Mouse (Mus musculus): ENCODE results near the gene Mnt. TPM values are rescaled to one million over a fixed set of nuclear protein-coding genes. Genes with fewer than 3 reads are reported as not detected.

Mnt gene
- polyA plus RNA-seq, 1 experiment from 2014 or later: 3.8 TPM

DNA sequence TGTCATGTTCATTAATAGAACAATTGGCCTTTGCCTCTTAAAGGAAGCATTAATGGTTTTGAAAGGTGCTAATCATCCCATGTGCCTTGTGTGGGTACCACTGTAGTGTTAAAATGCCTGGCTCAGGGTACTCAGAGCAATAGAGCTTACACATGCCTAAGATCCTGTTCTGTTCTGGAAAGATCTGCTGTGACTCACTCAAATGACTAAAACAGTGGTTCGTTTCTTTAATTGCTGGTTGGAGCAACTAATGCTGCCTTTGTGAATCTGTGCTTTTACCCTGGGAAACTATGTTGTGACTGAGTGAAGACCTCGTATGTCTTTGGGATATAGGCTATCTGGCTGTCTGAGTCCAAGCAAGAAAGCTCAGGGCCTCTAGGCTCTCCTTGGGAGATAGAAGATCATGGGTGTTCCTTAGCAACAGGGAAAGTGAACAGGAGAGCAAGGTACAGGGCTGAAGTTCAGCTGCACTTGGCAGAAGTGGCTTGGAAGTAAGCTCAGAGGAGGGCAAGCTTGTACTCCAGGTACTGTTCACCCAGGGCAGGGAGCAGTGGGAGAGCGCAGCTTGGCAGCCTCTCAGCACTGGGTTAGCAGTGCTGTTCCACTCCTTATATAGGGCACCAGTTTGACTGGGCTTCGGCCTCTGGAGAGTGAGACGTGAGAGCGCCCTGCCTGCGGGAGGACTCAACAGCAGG, 7.8 kb upstream of the Mnt start:
- H3K9me3 ChIP-seq: no peaks in the 10 kb centered on the region
- H3K27ac ChIP-seq: no peak overlapping the region
- peaks cover 20% of the 10 kb centered on the region for H3K36me3 ChIP-seq
- H3K4me1 ChIP-seq: peaks cover 7% of the 10 kb centered on the region
- no peak overlapping the region for H3K4me3 ChIP-seq
- 81% methylated on average over 7 of the region's 7 CpGs for WGBS
- no peak for DNase-seq (ENCODE audit: low spot score)
- H3K27me3 ChIP-seq (ENCODE audit: insufficient read depth, poor library complexity, severe bottlenecking): no peaks in the 10 kb centered on the region

DNA sequence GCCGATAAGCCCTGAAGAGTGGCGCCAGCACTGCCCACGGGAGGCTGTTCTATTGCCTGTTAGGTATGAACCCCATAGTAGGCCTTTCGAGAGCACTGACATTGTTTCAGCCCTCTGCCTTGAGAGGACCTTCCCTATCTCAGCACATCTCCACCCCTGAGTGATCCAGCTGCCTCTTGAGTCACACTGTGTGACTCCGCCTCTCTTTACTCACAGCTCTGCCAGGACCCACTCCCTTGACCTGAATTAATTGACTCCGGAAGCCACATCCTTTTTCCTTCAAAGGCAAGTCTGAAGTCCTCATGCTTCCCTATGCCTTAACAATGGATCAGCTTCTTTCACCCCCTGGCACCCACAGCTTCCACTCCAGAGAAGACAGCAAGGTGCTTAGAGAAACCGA, 4.6 kb upstream of the Mnt start:
- H3K27ac ChIP-seq: no peak overlapping the region
- no peak overlapping the region for H3K4me3 ChIP-seq
- 55% methylated on average over 7 of the region's 7 CpGs for WGBS
- H3K27me3 ChIP-seq (ENCODE audit: insufficient read depth, poor library complexity, severe bottlenecking): no peaks in the 10 kb centered on the region
- H3K4me1 ChIP-seq: peaks cover 25% of the 10 kb centered on the region
- H3K9me3 ChIP-seq: no peaks in the 10 kb centered on the region
- no peak for DNase-seq (ENCODE audit: low spot score)
- peaks cover 8% of the 10 kb centered on the region; the same call in 1 of the 2 replicates for H3K36me3 ChIP-seq

DNA sequence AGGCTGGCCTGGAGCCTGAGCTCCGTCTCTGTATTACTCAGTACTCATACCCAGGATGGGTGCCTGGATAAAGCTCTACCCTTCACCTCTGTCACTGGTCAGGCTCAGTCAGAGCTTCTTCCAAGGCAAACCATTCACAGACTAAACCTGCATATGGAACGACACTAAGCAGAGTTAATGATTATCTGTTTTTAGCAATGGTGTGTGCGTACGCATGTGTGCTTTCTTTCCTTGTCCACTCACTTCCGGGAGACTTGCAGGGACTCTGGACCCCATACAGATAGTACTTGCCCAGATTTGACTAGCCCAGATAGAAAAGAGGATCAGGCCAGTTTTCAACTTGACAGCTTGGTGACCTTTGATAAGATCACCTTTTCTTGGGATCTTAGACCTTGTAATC, 4.0 kb upstream of the Mnt start:
- Histone ChIP-seq H3K4me1 (peaks cover 25% of the 10 kb centered on the region), H3K4me3 (no peak overlapping the region), H3K36me3 (peaks cover 8% of the 10 kb centered on the region; the same call in 1 of the 2 replicates), H3K9me3 (no peaks in the 10 kb centered on the region), H3K27me3 (ENCODE audit: insufficient read depth, poor library complexity, severe bottlenecking) (no peaks in the 10 kb centered on the region), H3K27ac (no peak overlapping the region)
- no peak for DNase-seq (ENCODE audit: low spot score)
- 82% methylated on average over 5 of the region's 5 CpGs for WGBS

DNA sequence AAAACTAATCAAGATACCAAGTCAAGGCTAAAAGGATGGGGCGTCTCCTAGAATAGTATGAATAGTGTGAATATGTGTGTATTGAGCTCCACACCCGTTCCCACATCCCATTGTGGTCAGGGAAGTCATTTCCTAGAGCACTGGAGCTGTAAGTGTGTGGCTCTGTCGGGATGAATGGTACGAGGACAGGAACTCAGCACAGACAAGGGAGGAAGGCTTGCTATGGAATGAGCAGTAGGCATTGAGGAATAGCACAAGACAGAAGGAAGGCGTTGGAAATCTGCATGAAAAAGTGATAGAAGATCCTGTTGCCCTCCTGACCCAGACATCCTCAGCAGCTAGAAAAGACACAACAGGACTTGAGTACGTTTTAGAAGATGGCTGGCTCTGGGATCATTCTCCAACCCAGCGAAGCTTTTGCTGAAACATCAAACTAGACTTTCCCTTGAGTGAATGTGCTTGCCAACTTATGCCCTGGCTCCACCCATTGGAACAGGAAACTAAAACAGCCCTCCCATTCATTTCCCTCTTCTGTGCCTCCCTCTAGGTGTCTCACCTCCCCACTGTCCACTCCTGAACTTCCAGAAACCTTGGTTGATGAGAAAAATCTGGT, 2.8 kb upstream of the Mnt start:
- peaks cover 36% of the 10 kb centered on the region for H3K4me1 ChIP-seq
- peak; percentile 58 for DNase-seq (ENCODE audit: low spot score)
- peaks cover 8% of the 10 kb centered on the region; the same call in 1 of the 2 replicates for H3K36me3 ChIP-seq
- no peak overlapping the region for H3K27ac ChIP-seq
- no peaks in the 10 kb centered on the region for H3K9me3 ChIP-seq
- 67% methylated on average over 7 of the region's 7 CpGs for WGBS
- H3K27me3 ChIP-seq (ENCODE audit: insufficient read depth, poor library complexity, severe bottlenecking): no peaks in the 10 kb centered on the region
- no peak overlapping the region for H3K4me3 ChIP-seq

DNA sequence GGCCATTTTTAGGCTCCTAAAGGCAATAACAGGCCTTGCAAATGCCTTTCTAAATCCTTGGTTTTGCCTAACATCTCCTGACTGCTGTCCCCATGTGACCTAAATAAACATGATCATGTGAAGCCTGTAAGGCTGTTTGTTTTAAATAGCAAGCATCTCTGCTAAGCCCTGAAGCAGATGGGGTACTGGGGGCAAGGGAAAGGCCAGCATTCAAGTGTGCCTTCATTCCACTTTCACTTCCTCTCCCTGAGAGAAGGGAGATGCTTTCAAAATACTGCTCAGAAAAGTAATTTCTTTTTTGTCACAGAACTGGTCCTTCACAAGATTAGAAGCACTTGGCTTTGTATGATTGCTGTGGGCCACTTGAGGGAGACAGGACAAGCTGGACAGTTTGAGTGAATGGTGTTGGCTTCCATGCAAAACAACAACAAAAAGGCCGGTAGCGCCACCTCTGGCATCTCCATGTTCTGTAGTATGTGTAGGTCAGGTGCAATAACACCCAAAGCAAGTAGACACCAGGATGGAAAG, 2.3 kb upstream of the Mnt start:
- peaks cover 41% of the 10 kb centered on the region for H3K4me1 ChIP-seq
- 36% methylated on average over 2 of the region's 2 CpGs for WGBS
- no peaks in the 10 kb centered on the region for H3K27me3 ChIP-seq (ENCODE audit: insufficient read depth, poor library complexity, severe bottlenecking)
- peak; percentile 62 for DNase-seq (ENCODE audit: low spot score)
- no peak overlapping the region for H3K27ac ChIP-seq
- no peaks in the 10 kb centered on the region for H3K9me3 ChIP-seq
- no peak overlapping the region for H3K4me3 ChIP-seq
- H3K36me3 ChIP-seq: peaks cover 4% of the 10 kb centered on the region; the same call in 1 of the 2 replicates

DNA sequence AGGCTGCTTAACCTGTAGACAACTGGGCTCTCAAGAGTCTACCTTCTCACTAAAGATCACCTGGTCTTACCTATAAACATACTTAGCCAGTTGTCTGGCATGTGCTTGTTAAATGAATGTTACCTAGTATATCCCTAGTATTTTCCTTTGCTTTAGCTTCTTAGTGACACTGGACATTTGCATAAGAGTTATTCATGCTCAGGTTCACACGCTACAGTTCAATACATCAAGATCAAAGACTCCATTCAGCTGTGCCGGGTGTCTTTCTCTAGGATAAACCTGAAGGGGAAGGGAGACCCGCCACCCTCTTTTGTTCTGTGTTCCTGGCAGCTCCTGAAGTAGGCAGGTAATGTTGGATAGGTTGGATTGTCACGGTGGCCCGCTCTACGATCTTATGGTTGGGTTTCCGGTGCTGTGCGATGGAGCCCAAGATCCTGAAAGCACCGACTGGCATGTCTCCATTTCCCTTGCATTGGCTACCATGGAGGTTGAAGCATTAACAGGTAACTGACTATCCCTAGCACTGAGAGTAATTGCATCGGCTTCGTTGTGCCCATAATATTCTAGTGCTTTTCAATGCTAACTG, 1.7 kb upstream of the Mnt start:
- Histone ChIP-seq H3K4me3 (peak overlapping the region; percentile 79), H3K36me3 (no peaks in the 10 kb centered on the region; the same call in 1 of the 2 replicates), H3K4me1 (peaks cover 47% of the 10 kb centered on the region), H3K9me3 (no peaks in the 10 kb centered on the region), H3K27ac (peak overlapping the region; percentile 93; the same call in 1 of the 2 replicates), H3K27me3 (ENCODE audit: insufficient read depth, poor library complexity, severe bottlenecking) (no peaks in the 10 kb centered on the region)
- 15% methylated on average over 11 of the region's 11 CpGs for WGBS
- DNase-seq (ENCODE audit: low spot score): peak; percentile 73

DNA sequence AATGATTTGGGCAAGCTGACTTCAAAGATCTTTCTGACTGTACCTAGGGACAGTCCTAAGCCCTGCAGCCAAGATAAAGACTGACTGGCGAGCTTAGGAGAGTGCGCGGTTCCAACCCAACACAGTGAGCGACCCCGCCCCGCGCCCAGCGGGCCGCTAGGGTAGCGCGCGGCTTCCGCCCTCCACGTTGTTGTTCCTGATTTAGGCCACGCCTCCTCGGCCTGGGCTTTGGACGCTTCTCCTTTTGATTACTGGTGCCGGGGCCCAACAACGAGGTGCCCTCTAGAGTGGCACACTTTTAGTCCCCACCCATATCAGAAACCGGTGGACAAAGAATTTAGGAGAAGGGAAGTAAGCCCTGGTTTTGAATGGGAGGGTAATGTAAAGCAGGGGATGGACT, 908 bp upstream of the Mnt start:
- under 1% methylated on average over 20 of the region's 20 CpGs for WGBS

DNA sequence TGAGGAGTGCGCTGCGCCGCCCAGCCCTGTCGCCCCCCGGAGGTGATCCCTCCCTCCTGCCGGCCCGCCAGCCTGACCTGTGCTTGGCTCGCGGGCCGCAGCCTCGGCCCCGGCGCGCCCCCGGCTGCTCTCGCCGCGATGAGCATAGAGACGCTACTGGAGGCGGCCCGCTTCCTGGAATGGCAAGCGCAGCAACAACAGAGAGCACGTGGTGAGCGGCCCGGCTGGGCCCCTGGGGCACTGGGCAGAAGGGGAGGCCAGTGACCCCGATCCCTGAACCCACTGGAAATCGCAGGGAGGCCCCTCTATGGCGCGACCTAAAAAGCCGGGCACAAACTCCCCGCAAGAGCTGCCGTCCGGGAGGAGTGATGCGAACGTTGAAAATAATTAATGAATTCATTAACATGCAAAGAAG, 478 bp downstream of the Mnt start:
- H3K4me3 ChIP-seq: peak overlapping the region; percentile 79
- no peaks in the 10 kb centered on the region for H3K9me3 ChIP-seq
- peak; percentile 85 for DNase-seq (ENCODE audit: low spot score)
- WGBS: under 1% methylated on average over 35 of the region's 35 CpGs
- H3K4me1 ChIP-seq: peaks cover 60% of the 10 kb centered on the region
- no peaks in the 10 kb centered on the region for H3K36me3 ChIP-seq
- peak overlapping the region; percentile 93 for H3K27ac ChIP-seq
- H3K27me3 ChIP-seq (ENCODE audit: insufficient read depth, poor library complexity, severe bottlenecking): no peaks in the 10 kb centered on the region

More for the DNA sequence above, 908 bp upstream of the Mnt start:
- Histone ChIP-seq H3K36me3 (no peaks in the 10 kb centered on the region; the same call in 1 of the 2 replicates), H3K4me1 (peaks cover 55% of the 10 kb centered on the region), H3K27ac (peak overlapping the region; percentile 93), H3K4me3 (peak overlapping the region; percentile 79), H3K9me3 (no peaks in the 10 kb centered on the region), H3K27me3 (ENCODE audit: insufficient read depth, poor library complexity, severe bottlenecking) (no peaks in the 10 kb centered on the region)
- peak; percentile 94 for DNase-seq (ENCODE audit: low spot score)

DNA sequence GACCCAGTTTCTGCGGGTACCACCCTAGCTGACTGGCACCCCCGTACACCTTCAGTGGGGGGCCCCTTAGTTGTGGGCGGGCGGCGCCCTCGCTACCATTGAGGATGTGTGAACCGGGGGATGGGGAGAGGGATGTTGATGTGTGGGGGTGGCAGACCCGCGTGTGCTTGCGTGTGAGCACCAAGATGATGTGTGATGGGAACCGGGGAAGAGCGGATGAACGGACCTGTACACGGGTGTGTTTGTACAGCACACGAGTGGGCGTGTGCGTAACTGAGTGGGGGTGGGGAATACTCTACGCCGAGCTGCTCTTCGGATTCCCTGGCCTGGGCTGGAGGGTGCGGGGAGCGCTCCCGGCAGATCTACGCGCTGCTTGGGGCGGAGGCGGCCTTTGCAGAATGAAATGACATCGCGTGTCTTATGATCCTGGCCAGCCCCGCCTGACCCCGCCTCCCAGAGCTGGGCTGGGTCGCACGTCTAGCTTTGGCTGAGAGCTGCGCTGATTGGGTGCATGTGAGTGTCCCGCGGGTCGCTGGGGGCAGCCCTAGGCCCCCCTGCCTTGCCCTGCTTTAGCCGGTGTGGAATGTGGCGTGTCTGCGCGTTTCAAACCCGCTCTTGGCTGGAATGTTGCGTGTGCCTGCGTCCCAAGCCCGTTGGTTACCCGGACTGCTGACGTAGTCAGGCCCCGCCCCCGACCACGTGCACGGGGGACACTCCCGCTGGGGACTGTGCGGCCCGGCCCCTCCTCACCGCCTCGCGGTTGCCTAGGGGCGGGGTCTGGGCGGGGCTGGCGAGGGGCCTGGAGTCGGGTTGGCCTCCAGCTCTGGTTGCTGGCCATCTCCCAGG, 1.1 kb downstream of the Mnt start:
- under 1% methylated on average over 61 of the region's 61 CpGs for WGBS
- Histone ChIP-seq H3K27ac (peak overlapping the region; percentile 93), H3K9me3 (no peaks in the 10 kb centered on the region), H3K27me3 (ENCODE audit: insufficient read depth, poor library complexity, severe bottlenecking) (no peaks in the 10 kb centered on the region), H3K36me3 (0 out of 2 replicates have a peak, but pooled peaks cover 2% of the 10 kb centered on the region), H3K4me3 (peak overlapping the region; percentile 79), H3K4me1 (peaks cover 65% of the 10 kb centered on the region)
- peak; percentile 99 for DNase-seq (ENCODE audit: low spot score)

DNA sequence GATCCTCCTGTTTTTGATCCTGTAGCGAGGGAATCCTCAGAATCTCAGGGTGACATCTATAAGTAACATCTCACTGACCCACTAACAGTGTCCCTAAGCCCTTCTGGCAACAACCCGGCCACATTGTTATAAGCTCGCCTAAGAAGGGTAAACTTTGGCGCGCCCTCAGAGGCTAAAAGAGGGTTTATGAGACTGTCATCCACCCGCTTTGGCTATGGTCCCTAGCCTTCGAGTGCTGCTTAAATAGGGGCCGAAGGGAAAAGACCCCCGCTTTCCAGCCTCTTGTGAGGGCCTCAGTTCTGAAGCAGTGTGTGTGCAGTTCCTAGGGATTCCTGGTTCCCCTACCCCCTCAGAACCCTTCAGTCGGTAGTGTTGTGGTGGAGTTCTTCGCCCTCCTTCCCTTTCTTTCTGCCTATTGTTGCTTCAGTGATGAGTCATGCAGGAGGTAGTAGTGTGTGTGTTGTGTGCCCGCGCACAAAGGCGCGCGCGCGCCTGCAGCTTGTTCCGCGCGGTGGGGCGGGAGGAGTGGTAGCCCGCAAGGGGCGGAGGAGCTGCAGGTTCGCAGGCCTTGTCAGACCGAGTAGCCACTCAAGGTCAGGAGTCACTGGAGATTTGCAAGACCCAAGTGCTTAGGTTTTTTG, 1.9 kb downstream of the Mnt start:
- WGBS: under 1% methylated on average over 26 of the region's 26 CpGs
- peak overlapping the region; percentile 93 for H3K27ac ChIP-seq
- no peaks in the 10 kb centered on the region for H3K27me3 ChIP-seq (ENCODE audit: insufficient read depth, poor library complexity, severe bottlenecking)
- H3K4me1 ChIP-seq: peaks cover 73% of the 10 kb centered on the region
- peak; percentile 93 for DNase-seq (ENCODE audit: low spot score)
- 0 out of 2 replicates have a peak, but pooled peaks cover 2% of the 10 kb centered on the region for H3K36me3 ChIP-seq
- H3K4me3 ChIP-seq: peak overlapping the region; percentile 79
- no peaks in the 10 kb centered on the region for H3K9me3 ChIP-seq

DNA sequence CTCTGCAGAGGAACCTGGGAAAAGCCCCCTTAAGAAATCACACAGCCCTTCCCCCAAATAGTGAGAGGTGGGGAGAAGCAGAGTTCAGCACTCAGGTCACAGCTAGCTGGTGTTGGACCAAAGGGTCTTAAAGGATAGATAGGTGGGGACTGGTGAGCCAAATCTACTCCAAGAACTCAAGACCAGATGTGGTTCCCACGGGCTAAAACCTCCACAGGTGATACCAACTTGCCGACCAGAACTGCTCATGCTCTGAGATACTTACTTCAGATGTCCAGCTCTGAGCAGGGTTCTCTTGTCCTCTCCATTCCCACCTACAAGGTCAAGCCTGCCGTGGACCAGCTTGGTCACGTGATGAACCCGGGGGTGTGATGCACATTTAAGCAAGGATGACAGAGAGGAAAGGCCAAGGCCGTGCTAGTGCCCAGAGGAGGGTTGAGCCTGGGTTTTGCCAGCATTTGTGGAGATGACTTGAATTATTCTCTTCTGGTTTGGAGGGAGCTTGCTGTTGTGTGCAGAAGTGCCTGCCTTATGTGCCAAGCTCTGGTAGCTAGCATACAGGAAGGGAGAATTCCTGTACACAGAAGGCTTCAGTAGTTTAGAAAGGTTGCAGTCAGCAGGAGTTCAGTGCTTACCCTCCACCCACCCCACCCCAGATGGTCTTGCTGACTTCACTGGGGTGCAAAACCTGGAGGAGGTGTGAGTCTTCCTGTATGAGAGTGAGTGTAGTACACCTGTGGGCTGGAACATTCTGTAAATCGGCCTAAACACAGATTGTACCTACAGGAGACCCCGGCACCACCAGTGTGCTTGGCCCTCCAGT, 3.0 kb downstream of the Mnt start:
- Histone ChIP-seq H3K9me3 (no peaks in the 10 kb centered on the region), H3K27ac (peak overlapping the region; percentile 93), H3K4me1 (peaks cover 71% of the 10 kb centered on the region), H3K36me3 (0 out of 2 replicates have a peak, but pooled peaks cover 2% of the 10 kb centered on the region), H3K27me3 (ENCODE audit: insufficient read depth, poor library complexity, severe bottlenecking) (no peaks in the 10 kb centered on the region), H3K4me3 (peak overlapping the region; percentile 79)
- 75% methylated on average over 8 of the region's 8 CpGs for WGBS
- DNase-seq (ENCODE audit: low spot score): peak; percentile 73

Measured in heart, embryonic 10.5 days (tissue).